Comparison of ENCODE assay signal across 26 mouse cellular contexts in the genomic region with DNA sequence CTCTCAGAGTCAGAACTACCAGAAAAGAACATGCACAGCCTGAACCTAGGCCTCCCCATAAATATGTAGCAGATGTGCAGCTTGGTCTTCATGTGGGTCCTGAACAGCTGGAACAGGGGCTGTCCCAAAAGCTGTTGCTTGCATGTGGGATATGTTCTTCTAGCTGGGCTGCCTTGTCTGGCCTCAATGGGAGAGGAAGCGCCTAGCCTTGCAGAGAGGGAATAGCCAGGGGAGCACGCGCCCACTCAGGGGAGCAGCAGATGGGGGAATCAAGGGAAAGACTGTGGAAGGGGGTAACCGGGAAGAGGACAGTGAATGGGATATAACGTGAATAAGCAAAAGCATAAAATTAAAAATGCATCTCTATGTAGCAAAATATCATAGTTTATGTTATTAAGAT.
"Had no signal": no experiment of that assay in that cellular context is flagged by ENCODE, and none has a peak within 500 bp of the region (broad histone marks: within the 10 kb centered on the region; RNA-seq: fewer than 3 reads in every experiment).

No protein-coding gene starts in this region.

- H3K27ac ChIP-seq: gastrocnemius, adult 2 months; heart, adult 2 months; heart, embryonic 13.5 days; heart, embryonic 15.5 days; hindbrain, embryonic 10.5 days; hindbrain, embryonic 12.5 days; hindbrain, embryonic 14.5 days; intestine, embryonic 15.5 days; layer of hippocampus, adult 2 months; left cerebral cortex, adult 2 months; liver, embryonic 12.5 days; liver, embryonic 14.5 days had no signal

- H3K4me1 ChIP-seq: heart, embryonic 13.5 days; heart, embryonic 15.5 days; hindbrain, embryonic 10.5 days; hindbrain, embryonic 12.5 days; intestine, embryonic 15.5 days; liver, embryonic 12.5 days had no signal

- H3K4me2 ChIP-seq: heart, embryonic 11.5 days; heart, embryonic 13.5 days; heart, embryonic 15.5 days; hindbrain, embryonic 12.5 days; hindbrain, embryonic 14.5 days; intestine, embryonic 15.5 days; limb, embryonic 13.5 days; limb, embryonic 15.5 days; liver, embryonic 12.5 days had no signal

- ATAC-seq: hindbrain, embryonic 16.5 days; inflammation-experienced regulatory T-cells, adult 6 months; intestine, embryonic 15.5 days; intestine, postnatal 0 days; liver, embryonic 12.5 days had no signal

- DNase-seq: gastrocnemius, adult 2 months; gastrocnemius, postnatal 10 days; gastrocnemius, postnatal 25 days; heart, adult 2 months; heart, postnatal 14 days; heart, postnatal 36 days; kidney, adult 18-20 months; kidney, adult 8-10 months; kidney, postnatal 10 days; kidney, postnatal 25 days had no signal

- H3K27me3 ChIP-seq: heart, embryonic 13.5 days; heart, embryonic 15.5 days; hindbrain, embryonic 12.5 days; intestine, embryonic 15.5 days; limb, embryonic 13.5 days; limb, embryonic 15.5 days; liver, embryonic 12.5 days had no signal

- H3K9me3 ChIP-seq: heart, embryonic 13.5 days; heart, embryonic 15.5 days; hindbrain, embryonic 10.5 days; hindbrain, embryonic 12.5 days; intestine, embryonic 15.5 days; limb, embryonic 13.5 days; limb, embryonic 15.5 days; liver, embryonic 12.5 days had no signal

- H3K9ac ChIP-seq: heart, embryonic 13.5 days; heart, embryonic 15.5 days; hindbrain, embryonic 12.5 days; hindbrain, embryonic 14.5 days; intestine, embryonic 15.5 days; limb, embryonic 13.5 days; limb, embryonic 15.5 days; liver, embryonic 12.5 days; liver, embryonic 14.5 days had no signal

- H3K4me3 ChIP-seq: gastrocnemius, adult 2 months; heart, adult 2 months; heart, embryonic 13.5 days; heart, embryonic 15.5 days; hindbrain, embryonic 10.5 days; hindbrain, embryonic 12.5 days; intestine, embryonic 15.5 days; layer of hippocampus, adult 2 months; left cerebral cortex, adult 2 months; limb, embryonic 13.5 days; limb, embryonic 15.5 days; liver, embryonic 12.5 days had no signal

- H3K36me3 ChIP-seq: heart, embryonic 13.5 days; heart, embryonic 15.5 days; hindbrain, embryonic 10.5 days; hindbrain, embryonic 12.5 days; intestine, embryonic 15.5 days; limb, embryonic 13.5 days; limb, embryonic 15.5 days; liver, embryonic 12.5 days had no signal
